Mouse (Mus musculus): Measurements from ENCODE around the gene Ano6. TPM values are rescaled to one million over a fixed set of nuclear protein-coding genes. Genes with fewer than 3 reads are reported as not detected.

Ano6 gene
- polyA plus RNA-seq, 1 experiment from 2014 or later = 66.2 TPM

DNA sequence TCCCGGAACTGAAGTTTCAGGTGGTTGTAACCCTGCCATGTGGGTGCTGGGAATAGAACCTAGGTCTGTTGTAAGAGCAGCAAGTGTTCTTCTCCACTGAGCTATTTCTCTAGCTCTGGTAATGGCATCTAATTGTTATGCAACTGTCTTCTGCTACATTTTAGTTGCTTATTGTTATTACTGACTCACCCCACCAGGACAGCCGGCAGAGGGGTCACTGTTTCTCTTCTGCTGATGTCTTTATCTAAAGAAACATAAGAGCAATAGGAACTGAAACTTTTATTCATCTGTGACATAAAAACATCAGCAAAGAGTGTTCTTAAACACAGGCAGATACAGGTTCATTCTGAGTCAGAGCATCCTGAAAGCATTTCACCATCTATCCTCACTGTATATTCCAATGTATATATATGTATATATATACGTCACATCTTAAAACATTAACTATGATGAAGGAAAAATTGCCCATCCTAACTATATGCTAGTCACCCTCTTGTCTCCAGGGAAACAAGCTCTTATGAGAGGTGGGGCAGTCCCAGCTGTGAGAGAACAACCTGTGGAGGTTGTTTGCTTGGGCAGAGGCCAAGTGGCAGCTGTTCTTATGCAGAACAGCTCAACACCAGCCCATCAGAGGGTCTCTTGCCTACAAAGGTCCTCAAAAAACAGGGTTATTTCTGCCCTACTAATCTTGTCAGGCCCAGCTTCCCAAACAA, 171.9 kb downstream of the Ano6 start:
- no peak for DNase-seq (ENCODE audit: low spot score)
- no peak for ATAC-seq (replicated peaks; ENCODE audit: low FRiP score, low TSS enrichment, low read depth)
- WGBS = 84% methylated on average over 3 of the region's 3 CpGs

DNA sequence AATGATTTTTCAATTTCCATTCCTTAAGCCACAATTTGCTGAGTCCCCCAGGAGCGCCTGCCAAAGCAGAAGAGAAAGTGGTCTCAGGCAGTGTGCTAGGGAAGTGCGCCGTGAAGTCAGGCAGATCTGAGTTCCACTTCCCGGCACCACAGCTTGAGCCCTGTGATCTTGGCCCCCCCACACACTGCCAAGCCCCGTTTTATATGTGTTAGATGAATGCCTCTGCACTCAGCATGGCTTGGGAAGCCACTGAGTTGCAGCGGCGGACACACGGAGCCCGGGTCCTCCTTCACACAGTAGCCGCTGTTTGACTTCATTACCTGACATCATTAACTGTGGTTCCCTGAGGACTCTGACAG, 172.5 kb downstream of the Ano6 start:
- Histone ChIP-seq H3K36me3 (ENCODE audit: control insufficient read depth, insufficient read depth, low read length) (peaks cover 41% of the 10 kb centered on the region), H3K9ac (ENCODE audit: low read length) (no peak overlapping the region), H3K9me3 (ENCODE audit: control insufficient read depth, low read length) (no peaks in the 10 kb centered on the region), H3K27me3 (replicated peaks; ENCODE audit: control insufficient read depth, insufficient read depth, low read length) (no peaks in the 10 kb centered on the region), H3K27ac (ENCODE audit: low read depth) (no peak overlapping the region), H3K4me3 (ENCODE audit: low read depth, low read length) (no peak overlapping the region), H3K4me1 (replicated peaks; ENCODE audit: control insufficient read depth, insufficient read depth, low read length) (no peaks in the 10 kb centered on the region), H3K4me2 (ENCODE audit: low read length) (no peak overlapping the region)
- 80% methylated on average over 10 of the region's 10 CpGs for WGBS
- no peak for ATAC-seq (replicated peaks; ENCODE audit: low FRiP score, low TSS enrichment, low read depth)
- no peak for DNase-seq (ENCODE audit: low spot score)

More for the DNA sequence above, 171.9 kb downstream of the Ano6 start:
- Histone ChIP-seq H3K4me3 (ENCODE audit: low read depth, low read length) (no peak overlapping the region), H3K27me3 (replicated peaks; ENCODE audit: control insufficient read depth, insufficient read depth, low read length) (no peaks in the 10 kb centered on the region), H3K27ac (ENCODE audit: low read depth) (no peak overlapping the region), H3K4me1 (replicated peaks; ENCODE audit: control insufficient read depth, insufficient read depth, low read length) (no peaks in the 10 kb centered on the region), H3K9ac (ENCODE audit: low read length) (no peak overlapping the region), H3K9me3 (ENCODE audit: control insufficient read depth, low read length) (no peaks in the 10 kb centered on the region), H3K36me3 (ENCODE audit: control insufficient read depth, insufficient read depth, low read length) (peaks cover 38% of the 10 kb centered on the region), H3K4me2 (ENCODE audit: low read length) (no peak overlapping the region)

DNA sequence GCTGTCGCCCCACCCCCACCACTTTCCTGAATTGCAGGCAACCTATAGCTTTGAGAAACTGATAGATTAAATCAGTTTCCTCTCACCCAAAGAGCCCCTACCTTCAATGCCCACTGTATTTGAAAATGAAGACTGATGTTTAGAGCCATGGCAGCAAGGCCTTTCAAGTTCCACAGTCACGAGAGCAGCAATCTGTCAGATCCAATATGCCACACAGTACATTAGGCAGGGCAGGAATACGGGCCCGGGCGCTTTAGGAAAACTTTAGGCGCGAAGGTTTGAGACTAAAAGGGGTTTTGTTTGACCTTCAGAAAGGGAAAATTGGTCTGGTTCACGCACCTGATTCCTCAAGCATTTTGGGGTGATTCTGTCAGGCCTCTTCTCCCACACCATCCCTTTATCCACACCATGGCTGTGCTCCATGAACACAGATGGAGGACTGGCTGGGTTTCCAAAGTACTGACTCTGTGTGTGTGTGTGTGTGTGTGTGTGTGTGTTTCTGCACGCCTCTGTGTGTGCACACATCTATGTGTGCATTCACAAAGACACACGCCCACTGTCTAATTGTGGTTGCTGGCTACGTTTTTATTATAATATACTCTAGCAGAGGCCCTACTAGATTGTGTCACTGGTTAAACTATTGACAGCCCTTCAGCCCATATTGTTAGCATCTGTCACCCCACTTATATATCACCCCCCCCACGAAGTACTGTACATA, 173.0 kb downstream of the Ano6 start:
- H3K36me3 ChIP-seq (ENCODE audit: control insufficient read depth, insufficient read depth, low read length) = peaks cover 44% of the 10 kb centered on the region
- ATAC-seq (replicated peaks; ENCODE audit: low FRiP score, low TSS enrichment, low read depth) (no peak), DNase-seq (ENCODE audit: low spot score) (no peak)
- 77% methylated on average over 12 of the region's 12 CpGs for WGBS
- no peak overlapping the region for H3K4me2 ChIP-seq (ENCODE audit: low read length)
- no peak overlapping the region for H3K9ac ChIP-seq (ENCODE audit: low read length)
- no peaks in the 10 kb centered on the region for H3K9me3 ChIP-seq (ENCODE audit: control insufficient read depth, low read length)
- H3K4me1 ChIP-seq (replicated peaks; ENCODE audit: control insufficient read depth, insufficient read depth, low read length) = no peaks in the 10 kb centered on the region
- no peak overlapping the region for H3K4me3 ChIP-seq (ENCODE audit: low read depth, low read length)
- H3K27ac ChIP-seq (ENCODE audit: low read depth) = no peak overlapping the region
- H3K27me3 ChIP-seq (replicated peaks; ENCODE audit: control insufficient read depth, insufficient read depth, low read length) = no peaks in the 10 kb centered on the region

DNA sequence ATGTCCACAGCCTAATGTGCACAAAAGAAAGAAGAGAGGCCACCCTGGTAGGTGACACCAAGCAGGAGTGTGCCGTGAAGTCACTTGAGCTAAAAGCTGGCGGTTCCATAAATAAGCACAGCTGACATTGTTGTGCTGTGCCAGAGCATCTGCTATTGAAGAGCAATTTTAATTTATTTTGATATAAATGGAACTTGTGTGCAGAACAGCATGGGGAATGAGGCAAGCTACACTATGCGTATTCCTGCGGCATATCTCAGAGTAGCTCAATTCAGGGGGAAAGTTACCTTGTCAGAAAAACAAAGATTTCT, 173.6 kb downstream of the Ano6 start:
- no peak overlapping the region for H3K4me2 ChIP-seq (ENCODE audit: low read length)
- no peak for ATAC-seq (replicated peaks; ENCODE audit: low FRiP score, low TSS enrichment, low read depth)
- no peak for DNase-seq (ENCODE audit: low spot score)
- peaks cover 48% of the 10 kb centered on the region for H3K36me3 ChIP-seq (ENCODE audit: control insufficient read depth, insufficient read depth, low read length)
- H3K4me3 ChIP-seq (ENCODE audit: low read depth, low read length) = no peak overlapping the region
- no peak overlapping the region for H3K27ac ChIP-seq (ENCODE audit: low read depth)
- 83% methylated on average over 4 of the region's 4 CpGs for WGBS
- no peaks in the 10 kb centered on the region for H3K4me1 ChIP-seq (replicated peaks; ENCODE audit: control insufficient read depth, insufficient read depth, low read length)
- no peaks in the 10 kb centered on the region for H3K9me3 ChIP-seq (ENCODE audit: control insufficient read depth, low read length)
- H3K27me3 ChIP-seq (replicated peaks; ENCODE audit: control insufficient read depth, insufficient read depth, low read length) = no peaks in the 10 kb centered on the region
- H3K9ac ChIP-seq (ENCODE audit: low read length) = no peak overlapping the region

DNA sequence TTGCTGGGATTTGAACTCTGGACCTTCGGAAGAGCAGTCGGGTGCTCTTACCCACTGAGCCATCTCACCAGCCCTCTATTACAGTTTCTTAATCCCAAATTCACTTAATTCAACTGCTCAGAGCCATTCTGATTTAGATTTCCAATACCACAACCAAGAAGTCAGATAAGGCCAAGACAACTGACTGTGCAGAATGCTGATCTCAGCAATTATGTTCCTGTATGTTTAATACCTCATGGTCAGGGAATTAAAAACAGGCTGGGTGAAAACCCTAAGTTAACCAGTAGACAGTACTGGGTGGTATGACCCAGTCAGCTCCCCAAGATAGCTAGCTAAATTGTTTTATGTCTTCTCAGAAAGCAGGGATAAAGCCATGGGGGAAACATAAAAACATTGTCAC, 176.3 kb downstream of the Ano6 start:
- no peaks in the 10 kb centered on the region for H3K27me3 ChIP-seq (replicated peaks; ENCODE audit: control insufficient read depth, insufficient read depth, low read length)
- DNase-seq (ENCODE audit: low spot score) = no peak
- H3K9me3 ChIP-seq (ENCODE audit: control insufficient read depth, low read length) = no peaks in the 10 kb centered on the region
- H3K4me2 ChIP-seq (ENCODE audit: low read length) = no peak overlapping the region
- no peaks in the 10 kb centered on the region for H3K4me1 ChIP-seq (replicated peaks; ENCODE audit: control insufficient read depth, insufficient read depth, low read length)
- ATAC-seq (replicated peaks; ENCODE audit: low FRiP score, low TSS enrichment, low read depth) = no peak
- no peak overlapping the region for H3K27ac ChIP-seq (ENCODE audit: low read depth)
- H3K4me3 ChIP-seq (ENCODE audit: low read depth, low read length) = no peak overlapping the region
- H3K36me3 ChIP-seq (ENCODE audit: control insufficient read depth, insufficient read depth, low read length) = peaks cover 61% of the 10 kb centered on the region
- WGBS = 100% methylated on average over 2 of the region's 2 CpGs
- no peak overlapping the region for H3K9ac ChIP-seq (ENCODE audit: low read length)

DNA sequence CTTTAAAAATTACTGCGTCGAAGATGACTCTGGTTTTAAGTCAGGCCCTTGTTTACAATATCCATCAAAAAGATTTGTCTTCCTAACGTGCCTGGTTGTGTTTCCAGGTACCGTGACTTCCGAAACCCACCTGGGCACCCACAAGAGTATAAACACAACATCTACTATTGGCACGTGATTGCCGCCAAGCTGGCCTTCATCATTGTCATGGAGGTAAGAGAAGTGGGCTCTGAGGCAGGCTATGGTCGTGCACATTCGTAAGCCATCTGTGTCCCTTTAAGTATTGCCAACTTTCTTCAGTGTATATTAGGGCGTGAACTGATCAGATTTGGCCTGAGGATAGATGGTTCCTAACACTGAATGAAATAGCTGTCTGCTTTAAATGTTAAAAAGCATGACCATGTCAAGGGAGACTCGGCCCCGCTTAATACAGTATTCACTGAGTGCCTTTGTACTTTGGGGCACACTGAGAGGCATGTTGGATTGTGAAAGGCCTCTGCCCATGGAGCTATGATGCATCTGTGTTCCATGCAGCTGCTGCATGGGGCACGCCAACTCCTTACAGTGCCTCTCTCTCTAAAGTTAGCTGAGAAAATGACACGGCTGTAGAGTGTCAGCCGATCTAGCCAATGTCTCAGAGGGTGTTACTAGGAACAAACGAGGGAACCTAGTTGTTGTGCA, 177.0 kb downstream of the Ano6 start:
- H3K4me1 ChIP-seq (replicated peaks; ENCODE audit: control insufficient read depth, insufficient read depth, low read length) = no peaks in the 10 kb centered on the region
- DNase-seq (ENCODE audit: low spot score) (no peak), ATAC-seq (replicated peaks; ENCODE audit: low FRiP score, low TSS enrichment, low read depth) (no peak)
- H3K27ac ChIP-seq (ENCODE audit: low read depth) = no peak overlapping the region
- no peaks in the 10 kb centered on the region for H3K9me3 ChIP-seq (ENCODE audit: control insufficient read depth, low read length)
- H3K4me2 ChIP-seq (ENCODE audit: low read length) = no peak overlapping the region
- no peak overlapping the region for H3K9ac ChIP-seq (ENCODE audit: low read length)
- peaks cover 62% of the 10 kb centered on the region for H3K36me3 ChIP-seq (ENCODE audit: control insufficient read depth, insufficient read depth, low read length)
- 84% methylated on average over 16 of the region's 16 CpGs for WGBS
- no peak overlapping the region for H3K4me3 ChIP-seq (ENCODE audit: low read depth, low read length)
- H3K27me3 ChIP-seq (replicated peaks; ENCODE audit: control insufficient read depth, insufficient read depth, low read length) = no peaks in the 10 kb centered on the region

DNA sequence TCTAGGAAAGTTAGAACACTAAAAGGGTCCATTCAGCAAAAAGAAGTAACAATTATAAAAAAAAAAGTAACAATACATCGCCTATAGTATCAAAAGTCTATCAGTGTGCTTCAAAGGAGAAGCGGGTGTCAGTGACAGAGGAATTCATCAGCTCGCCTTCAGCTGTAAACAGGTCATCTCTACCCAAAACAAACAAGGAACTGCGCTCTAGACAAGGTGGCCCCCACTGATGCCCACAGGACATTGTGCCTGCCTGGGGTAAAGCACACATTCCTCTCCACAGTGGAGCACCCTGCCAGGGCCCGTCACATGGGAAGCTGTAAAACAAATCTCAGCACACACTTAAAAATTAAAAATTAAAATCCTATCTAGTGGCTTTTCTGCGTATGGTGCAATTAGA, 179.0 kb downstream of the Ano6 start:
- Histone ChIP-seq H3K27ac (ENCODE audit: low read depth) (no peak overlapping the region), H3K36me3 (ENCODE audit: control insufficient read depth, insufficient read depth, low read length) (peaks cover 69% of the 10 kb centered on the region), H3K4me2 (ENCODE audit: low read length) (no peak overlapping the region), H3K9me3 (ENCODE audit: control insufficient read depth, low read length) (no peaks in the 10 kb centered on the region), H3K4me1 (replicated peaks; ENCODE audit: control insufficient read depth, insufficient read depth, low read length) (no peaks in the 10 kb centered on the region), H3K4me3 (ENCODE audit: low read depth, low read length) (no peak overlapping the region), H3K9ac (ENCODE audit: low read length) (no peak overlapping the region), H3K27me3 (replicated peaks; ENCODE audit: control insufficient read depth, insufficient read depth, low read length) (no peaks in the 10 kb centered on the region)
- WGBS = 79% methylated on average over 6 of the region's 6 CpGs
- no peak for DNase-seq (ENCODE audit: low spot score)
- no peak for ATAC-seq (replicated peaks; ENCODE audit: low FRiP score, low TSS enrichment, low read depth)

DNA sequence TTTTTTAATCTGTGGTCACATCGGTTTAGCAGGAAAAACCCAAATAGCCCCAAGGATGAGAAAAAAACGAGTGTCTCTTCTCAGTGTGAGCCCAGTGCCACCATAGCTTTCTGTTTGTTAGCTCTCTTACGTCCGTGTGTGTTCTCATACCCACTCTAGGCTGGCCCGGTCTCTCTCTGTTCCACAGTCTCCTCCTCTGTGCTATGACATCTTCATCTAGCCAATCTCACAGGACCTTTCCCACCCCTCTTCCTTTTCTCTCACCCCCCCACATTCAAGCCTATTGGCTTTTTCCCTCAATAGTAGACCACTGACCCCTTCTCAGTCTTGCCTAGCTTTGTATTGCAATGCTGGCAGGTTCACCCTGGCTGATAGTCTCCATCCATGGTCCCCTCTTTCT, 179.5 kb downstream of the Ano6 start:
- Histone ChIP-seq H3K4me2 (ENCODE audit: low read length) (no peak overlapping the region), H3K36me3 (ENCODE audit: control insufficient read depth, insufficient read depth, low read length) (peaks cover 69% of the 10 kb centered on the region), H3K4me1 (replicated peaks; ENCODE audit: control insufficient read depth, insufficient read depth, low read length) (no peaks in the 10 kb centered on the region), H3K27ac (ENCODE audit: low read depth) (no peak overlapping the region), H3K9me3 (ENCODE audit: control insufficient read depth, low read length) (no peaks in the 10 kb centered on the region), H3K27me3 (replicated peaks; ENCODE audit: control insufficient read depth, insufficient read depth, low read length) (no peaks in the 10 kb centered on the region), H3K4me3 (ENCODE audit: low read depth, low read length) (no peak overlapping the region), H3K9ac (ENCODE audit: low read length) (no peak overlapping the region)
- 91% methylated on average over 5 of the region's 5 CpGs for WGBS
- ATAC-seq (replicated peaks; ENCODE audit: low FRiP score, low TSS enrichment, low read depth) = no peak
- DNase-seq (ENCODE audit: low spot score) = no peak
